Mouse (Mus musculus) stomach, embryonic 14.5 days (tissue): Measurements from ENCODE around the gene Ap2m1. TPM values are rescaled to one million over a fixed set of nuclear protein-coding genes. Genes with fewer than 3 reads are reported as not detected.

Experiments
- ATAC-seq: fragments of 200-750 bp; cut with Nextera tagmentation; 2 replicates; pipeline ENCODE4 v1.8.0; 2017; ENCODE audit warnings: low read depth, moderate TSS enrichment; ENCODE audit not compliant: insufficient number of reproducible peaks, insufficient read depth, low FRiP score
- H3K27ac ChIP-seq: fragments of 300-500 bp; sonication (generic); 2 replicates; pipeline ENCODE4 v1.5.1; 2014; ENCODE audit warnings: mild to moderate bottlenecking, low read length, moderate library complexity, mixed read lengths
- H3K27me3 ChIP-seq: fragments of 300-500 bp; sonication (generic); 2 replicates; pipeline ENCODE4 v1.6.1; 2014; ENCODE audit warnings: low read length, control low read depth, mixed read lengths; ENCODE audit not compliant: control insufficient read depth, insufficient read depth
- H3K36me3 ChIP-seq: fragments of 300-500 bp; sonication (generic); 2 replicates; pipeline ENCODE4 v1.6.1; 2014; ENCODE audit warnings: mild to moderate bottlenecking, control low read depth, low read length, moderate library complexity, mixed read lengths; ENCODE audit not compliant: control insufficient read depth, insufficient read depth
- H3K4me1 ChIP-seq: fragments of 300-500 bp; sonication (generic); 2 replicates; pipeline ENCODE4 v1.6.1; 2014; ENCODE audit warnings: low read length, control low read depth, mixed read lengths; ENCODE audit not compliant: control insufficient read depth, insufficient read depth
- H3K4me2 ChIP-seq: fragments of 300-500 bp; sonication (generic); replicated peaks from 2 replicates; pipeline ENCODE4 v1.6.1; 2014; ENCODE audit warnings: low read depth, low read length, control low read depth
- H3K4me3 ChIP-seq: fragments of 300-500 bp; sonication (generic); 2 replicates; pipeline ENCODE4 v1.5.1; 2014; ENCODE audit warnings: low read depth, low read length, control low read depth
- H3K9ac ChIP-seq: fragments of 300-500 bp; sonication (generic); replicated peaks from 2 replicates; pipeline ENCODE4 v1.6.1; 2014; ENCODE audit warnings: low read depth, mild to moderate bottlenecking, control low read depth, low read length, moderate library complexity, mixed read lengths
- H3K9me3 ChIP-seq: fragments of 300-500 bp; sonication (generic); 2 replicates; pipeline ENCODE4 v1.6.1; 2016; ENCODE audit warnings: low read depth, low read length, control low read depth; ENCODE audit not compliant: control insufficient read depth
- WGBS: fragments of 180-500 bp; shearing (Covaris S2); extraction: QIAGEN DNeasy Blood & Tissue Kit; methylation state at CpG from one replicate; pipeline ENCODE4 v1.1.7; 2014; 5-methylcytosine and 5-hydroxymethylcytosine counted together
- polyA plus RNA-seq: library from polyadenylated mRNA; unstranded; fragments of >200 nt; fragmentation: Nextera tagmentation; extraction: Ambion mirVana; gene quantifications from 2 replicates; pipeline ENCODE4 v1.2.1, GENCODE M21; 2014

Ap2m1 gene
- polyA plus RNA-seq, 1 experiment from 2014 or later = 586 TPM

- no peak overlapping the region for H3K27ac ChIP-seq
- H3K4me2 ChIP-seq = peak overlapping the region; percentile 33
- H3K27me3 ChIP-seq = no peaks in the 10 kb centered on the region
- 0 out of 2 replicates have a peak, but pooled peaks have one; percentile 6 for ATAC-seq
- WGBS = 22% methylated on average over 25 of the region's 25 CpGs
- H3K4me3 ChIP-seq = peak overlapping the region; percentile 20
- peaks cover 4% of the 10 kb centered on the region; the same call in 1 of the 2 replicates for H3K4me1 ChIP-seq
- H3K9ac ChIP-seq = no peak overlapping the region
- peaks cover 14% of the 10 kb centered on the region for H3K36me3 ChIP-seq
- H3K9me3 ChIP-seq = no peaks in the 10 kb centered on the region
Measured at GRCm38 (mm10) chr16:20496671-20497600, 38.3 kb upstream of the Ap2m1 start.

GRCm38 (mm10) chr16:20497980-20498676 is 37.1 kb upstream of the Ap2m1 start:
- H3K9me3 ChIP-seq = no peaks in the 10 kb centered on the region

GRCm38 (mm10) chr16:20498677-20499475 is 36.4 kb upstream of the Ap2m1 start, which contains the start of gene Eif2b5:
TSS of gene Eif2b5 (plus strand) at chr16:20498817.
- Histone ChIP-seq H3K27me3 (no peaks in the 10 kb centered on the region), H3K27ac (peak within 1 kb of the TSS; percentile 64; the same call in 1 of the 2 replicates), H3K9me3 (no peaks in the 10 kb centered on the region), H3K9ac (peak within 1 kb of the TSS; percentile 94), H3K4me2 (peak within 1 kb of the TSS; percentile 85), H3K4me3 (peak within 1 kb of the TSS; percentile 90), H3K4me1 (peaks cover 4% of the 10 kb centered on the region; the same call in 1 of the 2 replicates), H3K36me3 (peaks cover 33% of the 10 kb centered on the region)
- ATAC-seq = peak; percentile 96
- WGBS = under 1% methylated on average over 49 of the region's 49 CpGs

More at GRCm38 (mm10) chr16:20497980-20498676, 37.1 kb upstream of the Ap2m1 start:
- peak overlapping the region; percentile 85 for H3K4me2 ChIP-seq
- peaks cover 4% of the 10 kb centered on the region; the same call in 1 of the 2 replicates for H3K4me1 ChIP-seq
- peak overlapping the region; percentile 90 for H3K4me3 ChIP-seq
- H3K27ac ChIP-seq = 0 out of 2 replicates have a peak overlapping the region, but pooled peaks have one; percentile 64
- no peak overlapping the region; the same call in 1 of the 2 replicates for H3K9ac ChIP-seq
- ATAC-seq = no peak; the same call in 1 of the 2 replicates
- no peaks in the 10 kb centered on the region for H3K27me3 ChIP-seq
- H3K36me3 ChIP-seq = peaks cover 26% of the 10 kb centered on the region
- WGBS = 11% methylated on average over 16 of the region's 16 CpGs

- H3K9me3 ChIP-seq = no peaks in the 10 kb centered on the region
- 83% methylated on average over 8 of the region's 8 CpGs for WGBS
- H3K27ac ChIP-seq = no peak overlapping the region
- H3K4me1 ChIP-seq = no peaks in the 10 kb centered on the region
- H3K4me3 ChIP-seq = no peak overlapping the region
- H3K27me3 ChIP-seq = no peaks in the 10 kb centered on the region
- H3K4me2 ChIP-seq = no peak overlapping the region
- no peak overlapping the region for H3K9ac ChIP-seq
- H3K36me3 ChIP-seq = peaks cover 93% of the 10 kb centered on the region
- ATAC-seq = no peak
Measured at GRCm38 (mm10) chr16:20506000-20506399, 29.3 kb upstream of the Ap2m1 start.

GRCm38 (mm10) chr16:20509349-20509748 is 25.9 kb upstream of the Ap2m1 start:
- H3K4me3 ChIP-seq = no peak overlapping the region
- WGBS = 87% methylated on average over 3 of the region's 3 CpGs
- H3K27ac ChIP-seq = no peak overlapping the region
- no peaks in the 10 kb centered on the region for H3K4me1 ChIP-seq
- ATAC-seq = no peak
- no peak overlapping the region for H3K4me2 ChIP-seq
- H3K36me3 ChIP-seq = peaks cover 65% of the 10 kb centered on the region
- H3K9ac ChIP-seq = no peak overlapping the region
- H3K27me3 ChIP-seq = no peaks in the 10 kb centered on the region
- H3K9me3 ChIP-seq = no peaks in the 10 kb centered on the region

- no peak for ATAC-seq
- Histone ChIP-seq H3K36me3 (peaks cover 47% of the 10 kb centered on the region), H3K4me3 (no peak overlapping the region), H3K27me3 (no peaks in the 10 kb centered on the region), H3K4me1 (0 out of 2 replicates have a peak, but pooled peaks cover 2% of the 10 kb centered on the region), H3K4me2 (no peak overlapping the region), H3K27ac (no peak overlapping the region), H3K9ac (no peak overlapping the region), H3K9me3 (no peaks in the 10 kb centered on the region)
- WGBS = 87% methylated on average over 7 of the region's 7 CpGs
Measured at GRCm38 (mm10) chr16:20511277-20511847, 23.9 kb upstream of the Ap2m1 start.

GRCm38 (mm10) chr16:20516032-20516431 is 19.2 kb upstream of the Ap2m1 start:
- H3K27ac ChIP-seq = peak overlapping the region; percentile 94; the same call in 1 of the 2 replicates
- no peaks in the 10 kb centered on the region for H3K9me3 ChIP-seq
- H3K9ac ChIP-seq = peak overlapping the region; percentile 90; the same call in 1 of the 2 replicates
- no peaks in the 10 kb centered on the region for H3K27me3 ChIP-seq
- ATAC-seq = no peak
- H3K36me3 ChIP-seq = peaks cover 10% of the 10 kb centered on the region
- H3K4me2 ChIP-seq = peak overlapping the region; percentile 60
- H3K4me1 ChIP-seq = 0 out of 2 replicates have a peak, but pooled peaks cover 10% of the 10 kb centered on the region
- peak overlapping the region; percentile 94 for H3K4me3 ChIP-seq
